Mouse (Mus musculus) erythroblast, adult 5-6 weeks (primary cell): ENCODE measurements around the gene Dolpp1. TPM values are rescaled to one million over a fixed set of nuclear protein-coding genes. Genes with fewer than 3 reads are reported as not detected.
A peak's percentile ranks its signal among the peaks of the same experiment; 100 is the strongest.

Experiments used
- ATAC-seq: replicated peaks from 2 replicates; pipeline ENCODE4 v1.8.0; 2016; ENCODE audit warnings: moderate number of reproducible peaks, mild to moderate bottlenecking, moderate TSS enrichment, inconsistent platforms; ENCODE audit not compliant: poor library complexity, low FRiP score, severe bottlenecking
- total RNA-seq, 2 experiments: library from RNA; stranded (forward) in 1 of 2; stranded (reverse) in 1 of 2; fragments of 150-400 nt in 1 of 2; fragments of 200-764, 138-1000 nt in 1 of 2; gene quantifications; 2 replicates each; pipeline versions ENCODE4 v1.2.3 to v1.2.4; 2015 to 2017; ENCODE audit warnings: low replicate concordance in 2 of 2

The Dolpp1 gene
- total RNA-seq, 2 experiments from 2014 or later: 3.7 to 5.4 TPM

- no peak for ATAC-seq
Observed at GRCm38 (mm10) chr2:30436809-30437208, 44.8 kb downstream of the Dolpp1 start.

- ATAC-seq: no peak
Observed at GRCm38 (mm10) chr2:30437791-30438190, 45.7 kb downstream of the Dolpp1 start.

- no peak for ATAC-seq
Observed at GRCm38 (mm10) chr2:30439631-30440030, 47.6 kb downstream of the Dolpp1 start.

- ATAC-seq: no peak
Observed at GRCm38 (mm10) chr2:30440211-30440700, 48.2 kb downstream of the Dolpp1 start.

- ATAC-seq: peak; percentile 60
Observed at GRCm38 (mm10) chr2:30440701-30441517, 48.9 kb downstream of the Dolpp1 start.

- no peak for ATAC-seq
Observed at GRCm38 (mm10) chr2:30441518-30442497, 49.8 kb downstream of the Dolpp1 start.

GRCm38 (mm10) chr2:30442498-30442890, 50.4 kb downstream of the Dolpp1 start:
- ATAC-seq: no peak

GRCm38 (mm10) chr2:30443281-30443680, 51.2 kb downstream of the Dolpp1 start:
- ATAC-seq: no peak

- ATAC-seq: no peak
Observed at GRCm38 (mm10) chr2:30444006-30444405, 52.0 kb downstream of the Dolpp1 start.

- ATAC-seq: no peak
Observed at GRCm38 (mm10) chr2:30444450-30444849, 52.4 kb downstream of the Dolpp1 start.

GRCm38 (mm10) chr2:30445312-30445711, 53.3 kb downstream of the Dolpp1 start:
- 0 out of 2 replicates have a peak, but pooled peaks have one; percentile 1 for ATAC-seq

- ATAC-seq: no peak
Observed at GRCm38 (mm10) chr2:30446891-30447826, 55.1 kb downstream of the Dolpp1 start.

GRCm38 (mm10) chr2:30448371-30448770, 56.3 kb downstream of the Dolpp1 start:
- no peak for ATAC-seq

Other genes starting within 250 kb of the Dolpp1 start
- gene Endog, start 220.8 kb upstream of the Dolpp1 start, total RNA-seq (2015; ENCODE audit: low replicate concordance): 2.7 TPM in 1 of 2 replicates, not detected in the other
- gene Endog, start 220.8 kb upstream of the Dolpp1 start, total RNA-seq (2017; ENCODE audit: low replicate concordance): 2.2 and 3.0 TPM in 2 replicates
- 0.58 and 6.7 TPM in 2 replicates for gene Spout1, start 213.8 kb upstream of the Dolpp1 start, total RNA-seq (2015; ENCODE audit: low replicate concordance)
- gene Spout1, start 213.8 kb upstream of the Dolpp1 start, total RNA-seq (2017; ENCODE audit: low replicate concordance): 5.2 and 8.7 TPM in 2 replicates
- gene Kyat1, start 186.4 kb upstream of the Dolpp1 start, total RNA-seq (2015; ENCODE audit: low replicate concordance): 0.42 and 2.9 TPM in 2 replicates
- 0.84 and 1.8 TPM in 2 replicates for gene Kyat1, start 186.4 kb upstream of the Dolpp1 start, total RNA-seq (2017; ENCODE audit: low replicate concordance)
- gene Lrrc8a, start 154.5 kb upstream of the Dolpp1 start, total RNA-seq (2015; ENCODE audit: low replicate concordance): 7.9 TPM in 2 replicates
- gene Lrrc8a, start 154.5 kb upstream of the Dolpp1 start, total RNA-seq (2017; ENCODE audit: low replicate concordance): 7.1 and 8.3 TPM in 2 replicates
- not detected in 2 replicates for gene Gm28035, start 151.7 kb upstream of the Dolpp1 start, total RNA-seq (2015; ENCODE audit: low replicate concordance)
- gene Gm28035, start 151.7 kb upstream of the Dolpp1 start, total RNA-seq (2017; ENCODE audit: low replicate concordance): not detected in 2 replicates
- gene Phyhd1, start 126.1 kb upstream of the Dolpp1 start, total RNA-seq (2015; ENCODE audit: low replicate concordance): 2.7 TPM in 1 of 2 replicates, not detected in the other
- 1.3 and 5.6 TPM in 2 replicates for gene Phyhd1, start 126.1 kb upstream of the Dolpp1 start, total RNA-seq (2017; ENCODE audit: low replicate concordance)
- not detected in 2 replicates for gene Gm28038, start 111.2 kb upstream of the Dolpp1 start, total RNA-seq (2015; ENCODE audit: low replicate concordance)
- not detected in 2 replicates for gene Gm28038, start 111.2 kb upstream of the Dolpp1 start, total RNA-seq (2017; ENCODE audit: low replicate concordance)
- gene Dolk, start 105.9 kb upstream of the Dolpp1 start, total RNA-seq (2015; ENCODE audit: low replicate concordance): 1.2 and 1.7 TPM in 2 replicates
- 2.8 and 3.0 TPM in 2 replicates for gene Dolk, start 105.9 kb upstream of the Dolpp1 start, total RNA-seq (2017; ENCODE audit: low replicate concordance)
- 14.8 and 22.5 TPM in 2 replicates for gene Nup188, start 105.9 kb upstream of the Dolpp1 start, total RNA-seq (2015; ENCODE audit: low replicate concordance)
- 5.1 and 7.0 TPM in 2 replicates for gene Nup188, start 105.9 kb upstream of the Dolpp1 start, total RNA-seq (2017; ENCODE audit: low replicate concordance)
- gene Sh3glb2, start 32.9 kb upstream of the Dolpp1 start, total RNA-seq (2015; ENCODE audit: low replicate concordance): 5.2 and 7.3 TPM in 2 replicates
- gene Sh3glb2, start 32.9 kb upstream of the Dolpp1 start, total RNA-seq (2017; ENCODE audit: low replicate concordance): 7.4 and 9.3 TPM in 2 replicates
- gene Miga2, start 28.0 kb upstream of the Dolpp1 start, total RNA-seq (2015; ENCODE audit: low replicate concordance): 0.84 and 1.5 TPM in 2 replicates
- gene Miga2, start 28.0 kb upstream of the Dolpp1 start, total RNA-seq (2017; ENCODE audit: low replicate concordance): 4.7 and 5.8 TPM in 2 replicates
- gene Crat, start 23.6 kb downstream of the Dolpp1 start, total RNA-seq (2015; ENCODE audit: low replicate concordance): 42.0 and 69.4 TPM in 2 replicates
- 51.8 and 55.1 TPM in 2 replicates for gene Crat, start 23.6 kb downstream of the Dolpp1 start, total RNA-seq (2017; ENCODE audit: low replicate concordance)
- gene Ptpa, start 23.8 kb downstream of the Dolpp1 start, total RNA-seq (2015; ENCODE audit: low replicate concordance): 121 and 149 TPM in 2 replicates
- 118 and 183 TPM in 2 replicates for gene Ptpa, start 23.8 kb downstream of the Dolpp1 start, total RNA-seq (2017; ENCODE audit: low replicate concordance)
- not detected in 2 replicates for gene Ier5l, start 82.0 kb downstream of the Dolpp1 start, total RNA-seq (2015; ENCODE audit: low replicate concordance)
- gene Ier5l, start 82.0 kb downstream of the Dolpp1 start, total RNA-seq (2017; ENCODE audit: low replicate concordance): not detected in 2 replicates
- not detected in 2 replicates for gene Cstad, start 202.8 kb downstream of the Dolpp1 start, total RNA-seq (2015; ENCODE audit: low replicate concordance)
- gene Cstad, start 202.8 kb downstream of the Dolpp1 start, total RNA-seq (2017; ENCODE audit: low replicate concordance): not detected in 2 replicates